Mouse (Mus musculus): ENCODE data around the gene Itm2c.

GRCm38 (mm10) chr1:85850851-85851250 lies 43.2 kb upstream of the Itm2c start:
- TF ChIP-seq POLR2A (IDR thresholded peaks at IDR 0.05; ENCODE audit: control insufficient read depth, extremely low read depth, insufficient read depth, low read length, poor library complexity) (no peak), CTCF (IDR thresholded peaks at IDR 0.05; ENCODE audit: borderline replicate concordance, control insufficient read depth, extremely low read depth, insufficient read depth, low read length, poor library complexity) (no peak)

Data from thymus, adult 2 months (tissue).